Mouse (Mus musculus) lung, embryonic 15.5 days (tissue): Measurements from ENCODE around the gene Sgms1. TPM values are rescaled to one million over a fixed set of nuclear protein-coding genes. Genes with fewer than 3 reads are reported as not detected.
A peak's percentile ranks its signal among the peaks of the same experiment; 100 is the strongest.

Source experiments
- ATAC-seq: fragments of 200-750 bp; cut with Nextera tagmentation; 2 replicates; pipeline ENCODE4 v1.8.0; 2017; ENCODE audit warnings: moderate number of reproducible peaks, borderline replicate concordance; ENCODE audit not compliant: low FRiP score, low TSS enrichment; ENCODE audit errors: extremely low read depth
- H3K27ac ChIP-seq: fragments of 300-500 bp; sonication (generic); 2 replicates; pipeline ENCODE4 v1.5.1; 2015; ENCODE audit warnings: moderate library complexity, mild to moderate bottlenecking, inconsistent platforms
- H3K27me3 ChIP-seq: fragments of 300-500 bp; sonication (generic); 2 replicates; pipeline ENCODE4 v1.6.1; 2015; ENCODE audit warnings: inconsistent platforms
- H3K36me3 ChIP-seq: fragments of 300-500 bp; sonication (generic); 2 replicates; pipeline ENCODE4 v1.6.1; 2015; ENCODE audit warnings: inconsistent platforms
- H3K4me1 ChIP-seq: fragments of 300-500 bp; sonication (generic); 2 replicates; pipeline ENCODE4 v1.6.1; 2015; ENCODE audit warnings: inconsistent platforms
- H3K4me2 ChIP-seq: fragments of 300-500 bp; sonication (generic); 2 replicates; pipeline ENCODE4 v1.6.1; 2015; ENCODE audit warnings: inconsistent platforms, mild to moderate bottlenecking, moderate library complexity
- H3K4me3 ChIP-seq: fragments of 300-500 bp; sonication (generic); 2 replicates; pipeline ENCODE4 v1.5.1; 2015; ENCODE audit warnings: mild to moderate bottlenecking, inconsistent platforms
- H3K9ac ChIP-seq: fragments of 300-500 bp; sonication (generic); 2 replicates; pipeline ENCODE4 v1.6.1; 2015; ENCODE audit warnings: inconsistent platforms
- H3K9me3 ChIP-seq: fragments of 300-500 bp; sonication (generic); 2 replicates; pipeline ENCODE4 v1.6.1; 2016; ENCODE audit warnings: inconsistent platforms
- WGBS: fragments of 180-500 bp; shearing (Covaris S2); methylation state at CpG from one replicate; pipeline ENCODE4 v1.1.7; 2015; 5-methylcytosine and 5-hydroxymethylcytosine counted together
- polyA plus RNA-seq: library from polyadenylated mRNA; unstranded; fragments of >200 nt; fragmentation: Nextera tagmentation; extraction: Ambion mirVana; gene quantifications from 2 replicates; pipeline ENCODE4 v1.2.1, GENCODE M21; 2015

The Sgms1 gene
- polyA plus RNA-seq, 1 experiment from 2014 or later = 54.7 TPM

DNA sequence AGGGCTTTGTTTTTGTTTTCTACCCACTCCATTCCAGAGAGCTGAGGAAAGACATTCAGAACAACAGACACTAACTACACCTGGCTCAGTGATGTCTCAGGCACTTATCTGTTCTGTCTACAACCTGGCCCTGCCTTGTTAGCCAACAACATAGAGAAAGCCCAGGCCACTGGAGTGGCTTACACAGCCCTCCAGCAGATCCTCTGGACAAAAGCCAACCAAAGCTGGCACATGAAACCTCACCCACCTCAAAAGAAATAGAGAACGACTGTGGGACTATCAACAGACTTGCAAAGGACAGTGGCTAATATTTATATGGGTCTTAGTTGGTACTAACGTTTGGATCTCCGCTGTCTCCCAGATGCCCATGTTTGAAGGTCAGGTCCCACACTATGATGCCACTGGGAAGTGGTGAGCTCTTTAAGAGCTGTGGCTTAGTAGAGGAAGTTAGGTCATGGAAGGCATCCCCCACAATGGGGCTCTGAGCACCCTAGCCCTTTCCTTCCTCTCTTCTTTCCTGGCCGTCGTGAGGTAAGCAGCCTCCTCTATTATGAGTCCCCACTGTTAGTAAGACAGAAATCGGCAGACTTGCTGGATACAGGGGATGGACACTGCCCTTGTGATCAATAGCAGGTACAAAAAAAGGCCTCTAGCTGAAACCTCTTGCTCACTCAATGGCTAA is 10.1 kb downstream of the Sgms1 start:
- ATAC-seq = no peak
- 65% methylated on average over 6 of the region's 6 CpGs for WGBS
- H3K4me1 ChIP-seq = peaks cover 44% of the 10 kb centered on the region

DNA sequence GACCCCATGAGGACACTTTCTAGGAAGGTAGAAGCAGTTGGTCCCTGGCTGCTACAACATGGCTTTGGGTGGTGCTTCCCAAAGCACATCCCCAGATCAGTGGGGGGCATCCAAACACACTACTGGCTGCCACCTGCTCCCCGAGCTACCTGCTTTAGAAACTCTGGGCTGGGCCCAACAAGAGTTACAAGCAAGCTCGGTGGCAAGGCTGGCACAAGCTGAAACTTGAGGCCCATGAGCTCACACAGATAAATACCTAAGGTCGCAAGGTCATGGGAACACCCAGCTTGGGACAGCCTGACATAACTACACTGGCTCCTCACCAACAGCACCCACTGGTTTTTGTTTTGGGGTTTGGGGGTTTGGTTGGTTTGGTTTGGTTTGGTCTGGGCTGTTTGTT is 10.9 kb downstream of the Sgms1 start:
- Histone ChIP-seq H3K9me3 (no peaks in the 10 kb centered on the region), H3K4me1 (peaks cover 46% of the 10 kb centered on the region), H3K4me2 (no peak overlapping the region), H3K4me3 (no peak overlapping the region), H3K36me3 (no peaks in the 10 kb centered on the region), H3K27me3 (no peaks in the 10 kb centered on the region), H3K27ac (no peak overlapping the region), H3K9ac (no peak overlapping the region)
- 59% methylated on average over 3 of the region's 3 CpGs for WGBS
- ATAC-seq = no peak

More for the DNA sequence above, 10.1 kb downstream of the Sgms1 start:
- H3K4me2 ChIP-seq = no peak overlapping the region
- H3K9ac ChIP-seq = no peak overlapping the region
- H3K9me3 ChIP-seq = no peaks in the 10 kb centered on the region
- no peak overlapping the region for H3K27ac ChIP-seq
- no peak overlapping the region for H3K4me3 ChIP-seq
- H3K27me3 ChIP-seq = no peaks in the 10 kb centered on the region
- H3K36me3 ChIP-seq = no peaks in the 10 kb centered on the region

DNA sequence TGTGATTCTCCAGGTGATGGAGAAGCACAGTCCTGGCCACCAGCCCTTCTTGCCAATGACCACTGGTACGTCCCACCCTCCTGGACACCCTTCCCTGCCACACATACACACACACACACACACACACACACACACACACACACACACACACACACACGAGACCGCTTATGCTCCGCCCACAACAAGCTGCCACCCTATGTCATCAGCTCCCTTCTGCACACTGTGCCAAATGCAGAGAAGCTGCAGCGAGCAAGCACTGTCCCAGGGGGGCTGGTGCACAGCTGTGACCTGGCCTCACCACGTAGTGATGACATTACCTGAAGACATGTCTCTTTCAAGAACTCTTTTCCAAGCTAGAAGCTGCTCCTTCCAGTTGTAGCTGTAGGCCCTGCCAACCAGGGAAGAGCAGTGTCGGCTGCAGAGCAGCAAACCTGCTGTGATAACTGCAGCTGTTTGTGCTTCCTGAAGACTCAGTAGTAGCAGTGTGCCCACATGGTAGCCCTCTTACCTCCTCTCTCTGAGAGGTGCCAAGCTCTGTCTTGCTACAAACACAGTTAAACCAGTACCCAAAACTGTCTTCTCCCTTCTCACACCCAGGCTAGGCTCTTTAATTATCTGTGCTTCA is 11.7 kb downstream of the Sgms1 start:
- no peak overlapping the region for H3K4me2 ChIP-seq
- H3K4me3 ChIP-seq = no peak overlapping the region
- no peak overlapping the region for H3K9ac ChIP-seq
- no peaks in the 10 kb centered on the region for H3K9me3 ChIP-seq
- no peak overlapping the region for H3K27ac ChIP-seq
- no peaks in the 10 kb centered on the region for H3K36me3 ChIP-seq
- WGBS = 70% methylated on average over 7 of the region's 7 CpGs
- H3K27me3 ChIP-seq = no peaks in the 10 kb centered on the region
- H3K4me1 ChIP-seq = peaks cover 52% of the 10 kb centered on the region
- no peak for ATAC-seq

- Histone ChIP-seq H3K36me3 (no peaks in the 10 kb centered on the region), H3K4me3 (no peak overlapping the region), H3K27me3 (no peaks in the 10 kb centered on the region), H3K9me3 (no peaks in the 10 kb centered on the region), H3K4me1 (peaks cover 60% of the 10 kb centered on the region), H3K27ac (0 out of 2 replicates have a peak overlapping the region, but pooled peaks have one; percentile 14), H3K4me2 (no peak overlapping the region), H3K9ac (no peak overlapping the region)
- 30% methylated on average over 7 of the region's 7 CpGs for WGBS
- ATAC-seq = peak; percentile 41; the same call in 1 of the 2 replicates
Measured at GRCm38 (mm10) chr19:32376886-32377535, 12.5 kb downstream of the Sgms1 start.

- Histone ChIP-seq H3K9me3 (no peaks in the 10 kb centered on the region), H3K36me3 (no peaks in the 10 kb centered on the region), H3K4me2 (no peak overlapping the region), H3K9ac (no peak overlapping the region), H3K27me3 (no peaks in the 10 kb centered on the region), H3K4me3 (no peak overlapping the region), H3K27ac (no peak overlapping the region), H3K4me1 (peaks cover 55% of the 10 kb centered on the region)
- WGBS = 74% methylated on average over 4 of the region's 4 CpGs
- ATAC-seq = no peak
Measured at GRCm38 (mm10) chr19:32376054-32376453, 13.5 kb downstream of the Sgms1 start.

DNA sequence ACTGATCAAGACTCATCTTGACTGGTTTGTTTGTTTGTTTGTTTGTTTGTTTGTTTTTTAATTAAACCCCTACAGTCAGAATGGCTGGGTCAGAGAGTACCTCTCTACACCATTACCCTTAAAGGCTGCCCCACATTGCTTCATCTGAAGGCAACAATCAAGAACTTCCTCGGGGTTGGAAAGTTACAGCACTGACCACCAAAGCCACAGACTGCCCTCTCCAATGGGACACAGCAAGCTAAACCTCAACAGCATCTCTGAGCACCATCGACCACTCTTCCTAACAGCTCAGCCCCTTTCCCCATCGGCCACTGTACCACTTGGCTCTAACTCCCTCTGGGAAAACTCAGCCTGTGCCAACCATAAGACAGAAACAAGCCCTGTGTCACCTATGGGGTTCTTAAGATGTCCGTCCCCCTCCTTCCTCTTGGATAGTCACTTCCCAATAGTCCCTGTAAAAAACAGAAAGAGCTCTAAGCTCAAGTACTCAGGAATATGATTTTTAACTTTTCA is 14.0 kb downstream of the Sgms1 start:
- H3K27me3 ChIP-seq = no peaks in the 10 kb centered on the region
- H3K9ac ChIP-seq = no peak overlapping the region
- no peak for ATAC-seq
- H3K27ac ChIP-seq = no peak overlapping the region
- H3K4me1 ChIP-seq = peaks cover 55% of the 10 kb centered on the region
- no peaks in the 10 kb centered on the region for H3K9me3 ChIP-seq
- no peak overlapping the region for H3K4me2 ChIP-seq
- H3K36me3 ChIP-seq = no peaks in the 10 kb centered on the region
- H3K4me3 ChIP-seq = no peak overlapping the region
- 88% methylated on average over 4 of the region's 4 CpGs for WGBS

DNA sequence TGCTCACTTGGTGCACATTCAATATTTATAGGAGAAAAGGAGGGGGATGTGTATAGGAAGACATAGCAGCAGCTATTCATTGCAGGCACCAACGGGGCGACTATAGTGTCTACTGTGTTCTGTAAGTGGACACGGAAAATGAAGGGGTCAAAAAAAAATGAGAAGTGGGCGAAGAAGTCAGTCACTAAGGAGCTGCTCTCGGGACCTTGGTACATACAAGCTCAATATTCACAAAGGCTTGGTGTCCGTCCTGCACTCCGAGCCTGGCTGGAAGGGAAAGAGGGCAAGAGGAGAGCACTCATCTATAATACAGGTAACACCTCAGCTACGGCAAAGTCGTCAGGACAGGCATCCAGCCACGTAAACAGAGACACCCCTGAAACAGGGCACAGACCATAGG is 14.8 kb downstream of the Sgms1 start:
- Histone ChIP-seq H3K36me3 (no peaks in the 10 kb centered on the region), H3K4me1 (peaks cover 54% of the 10 kb centered on the region), H3K9ac (no peak overlapping the region), H3K4me2 (no peak overlapping the region), H3K27me3 (no peaks in the 10 kb centered on the region), H3K27ac (no peak overlapping the region), H3K4me3 (no peak overlapping the region), H3K9me3 (no peaks in the 10 kb centered on the region)
- no peak for ATAC-seq
- WGBS = 86% methylated on average over 10 of the region's 10 CpGs

DNA sequence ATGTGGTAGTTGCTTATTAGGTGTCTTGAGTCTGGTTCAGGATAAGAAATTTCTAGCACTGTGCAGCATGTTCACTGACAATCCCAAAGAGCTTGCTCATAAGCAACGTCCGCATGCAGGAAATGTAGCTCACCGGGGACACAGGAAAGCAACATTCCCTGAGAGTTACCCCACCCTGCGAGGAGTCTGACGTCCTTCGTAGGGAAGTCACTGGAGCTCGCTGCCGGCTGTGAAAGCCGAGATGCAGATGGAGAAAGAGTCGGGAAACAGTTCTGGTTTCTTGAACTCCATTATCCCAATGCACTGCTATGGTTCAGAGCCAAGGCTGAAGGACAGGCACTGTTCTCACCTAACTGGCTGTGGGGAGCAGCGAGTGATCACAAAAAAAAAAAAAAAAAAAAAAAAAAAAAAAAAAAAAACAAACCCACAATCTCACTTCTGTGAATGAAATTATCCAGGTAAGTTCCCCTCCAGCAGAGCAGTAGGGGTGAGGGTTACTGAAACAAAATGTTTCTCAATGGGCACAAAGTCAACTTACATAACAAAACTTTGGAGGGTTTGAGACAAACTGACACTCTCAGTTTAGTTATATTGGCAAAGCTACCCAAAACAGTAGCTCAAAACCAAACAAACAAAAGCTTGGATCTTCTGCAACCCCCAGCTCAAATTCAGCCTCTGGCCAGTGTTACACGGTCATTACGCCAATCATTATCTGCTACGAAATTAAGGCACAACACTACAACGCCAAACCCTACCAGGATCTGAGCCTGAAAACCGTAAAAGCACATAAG is 15.5 kb downstream of the Sgms1 start:
- Histone ChIP-seq H3K4me3 (no peak overlapping the region), H3K4me1 (peaks cover 47% of the 10 kb centered on the region), H3K27ac (no peak overlapping the region), H3K4me2 (no peak overlapping the region), H3K27me3 (no peaks in the 10 kb centered on the region), H3K9ac (no peak overlapping the region), H3K36me3 (no peaks in the 10 kb centered on the region), H3K9me3 (no peaks in the 10 kb centered on the region)
- no peak for ATAC-seq
- 55% methylated on average over 16 of the region's 16 CpGs for WGBS

DNA sequence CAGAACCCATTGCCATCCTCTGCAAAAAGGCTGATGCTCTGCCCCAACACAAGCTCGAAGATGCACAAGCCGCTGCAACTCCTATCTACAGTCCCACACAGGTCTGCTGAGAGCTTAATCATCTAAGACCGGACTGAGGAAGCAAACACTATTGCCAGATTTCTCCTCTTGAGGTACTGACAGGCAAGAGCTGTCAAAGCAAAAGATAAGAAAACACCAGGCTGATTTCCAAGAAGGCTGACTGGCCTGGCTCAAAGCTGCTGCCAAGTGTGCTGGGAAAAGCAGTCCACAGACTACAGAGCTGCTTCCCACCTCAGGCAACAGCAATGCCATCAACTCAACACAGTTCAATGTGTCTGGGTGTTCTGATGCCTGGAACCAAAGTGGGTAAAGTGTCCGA is 17.1 kb downstream of the Sgms1 start:
- no peaks in the 10 kb centered on the region for H3K36me3 ChIP-seq
- H3K27ac ChIP-seq = peak overlapping the region; percentile 19; the same call in 1 of the 2 replicates
- ATAC-seq = peak; percentile 53; the same call in 1 of the 2 replicates
- no peak overlapping the region for H3K4me3 ChIP-seq
- no peaks in the 10 kb centered on the region for H3K9me3 ChIP-seq
- H3K27me3 ChIP-seq = no peaks in the 10 kb centered on the region
- H3K4me2 ChIP-seq = no peak overlapping the region
- WGBS = 37% methylated on average over 4 of the region's 4 CpGs
- H3K9ac ChIP-seq = no peak overlapping the region
- peaks cover 33% of the 10 kb centered on the region for H3K4me1 ChIP-seq

GRCm38 (mm10) chr19:32367333-32367732 is 22.2 kb downstream of the Sgms1 start:
- no peaks in the 10 kb centered on the region for H3K27me3 ChIP-seq
- H3K9ac ChIP-seq = no peak overlapping the region
- ATAC-seq = no peak
- H3K4me2 ChIP-seq = no peak overlapping the region
- peaks cover 4% of the 10 kb centered on the region for H3K4me1 ChIP-seq
- H3K4me3 ChIP-seq = no peak overlapping the region
- H3K36me3 ChIP-seq = no peaks in the 10 kb centered on the region
- no peak overlapping the region for H3K27ac ChIP-seq
- no peaks in the 10 kb centered on the region for H3K9me3 ChIP-seq
- 92% methylated on average over 8 of the region's 8 CpGs for WGBS

GRCm38 (mm10) chr19:32366406-32366805 is 23.1 kb downstream of the Sgms1 start:
- no peak overlapping the region for H3K9ac ChIP-seq
- H3K27ac ChIP-seq = no peak overlapping the region
- H3K4me1 ChIP-seq = no peaks in the 10 kb centered on the region
- H3K4me3 ChIP-seq = no peak overlapping the region
- no peaks in the 10 kb centered on the region for H3K27me3 ChIP-seq
- H3K36me3 ChIP-seq = no peaks in the 10 kb centered on the region
- 83% methylated on average over 9 of the region's 9 CpGs for WGBS
- H3K9me3 ChIP-seq = no peaks in the 10 kb centered on the region
- no peak for ATAC-seq
- no peak overlapping the region for H3K4me2 ChIP-seq
